Mouse (Mus musculus) cerebellum, adult 18-20 months (tissue): ENCODE measurements around the gene Fam13c.

Experiments
- DNase-seq, 2 experiments: peaks; one replicate each; pipeline ENCODE4 v3.0.0; 2021

Fam13c gene

DNA sequence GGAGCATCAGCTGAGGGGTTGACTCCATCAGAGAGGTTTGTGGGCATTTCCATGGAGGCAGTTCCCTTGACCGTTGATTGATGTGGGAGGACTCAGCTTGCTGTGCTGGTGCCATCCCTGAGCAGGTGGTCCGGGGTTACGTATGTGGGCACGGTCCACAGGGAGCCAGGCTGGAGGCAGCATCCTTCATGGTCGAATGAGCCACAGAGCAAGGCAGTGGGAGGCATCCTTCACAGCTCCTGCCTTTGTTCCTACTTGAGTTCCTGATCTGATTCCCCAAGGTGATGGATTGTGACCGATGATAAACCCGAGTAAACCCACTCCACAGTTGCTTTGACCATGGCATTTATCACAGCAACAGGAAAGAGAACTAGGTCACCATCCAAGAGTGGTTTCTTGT, 25.4 kb downstream of the Fam13c start:
- peak in 1 of 2 experiments; percentile 14 for DNase-seq

GRCm38 (mm10) chr10:70470836-70471235, 30.6 kb downstream of the Fam13c start:
- no peak for DNase-seq

DNA sequence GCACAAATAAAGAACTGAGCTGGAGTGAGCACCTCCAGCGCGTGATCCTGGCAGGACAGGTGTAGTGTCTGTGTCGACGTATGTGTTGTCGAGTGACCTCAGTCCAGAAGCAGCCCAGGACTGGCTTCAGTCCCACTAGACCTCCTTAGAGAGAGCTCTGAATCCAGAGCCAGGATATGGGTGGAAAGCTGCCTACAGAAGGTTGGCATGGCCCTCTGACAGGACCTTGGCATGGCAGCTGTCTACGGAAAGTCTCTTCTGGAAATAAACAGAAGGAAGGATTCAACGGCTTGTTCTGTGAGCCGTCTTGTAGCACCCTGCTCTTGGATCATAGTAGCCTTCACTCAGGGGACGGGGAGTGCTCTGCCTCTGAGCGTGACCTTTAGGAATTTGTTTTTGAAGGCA, 37.5 kb downstream of the Fam13c start:
- DNase-seq = peak; percentile 30 to 39

GRCm38 (mm10) chr10:70483736-70484135, 43.5 kb downstream of the Fam13c start:
- no peak for DNase-seq

DNA sequence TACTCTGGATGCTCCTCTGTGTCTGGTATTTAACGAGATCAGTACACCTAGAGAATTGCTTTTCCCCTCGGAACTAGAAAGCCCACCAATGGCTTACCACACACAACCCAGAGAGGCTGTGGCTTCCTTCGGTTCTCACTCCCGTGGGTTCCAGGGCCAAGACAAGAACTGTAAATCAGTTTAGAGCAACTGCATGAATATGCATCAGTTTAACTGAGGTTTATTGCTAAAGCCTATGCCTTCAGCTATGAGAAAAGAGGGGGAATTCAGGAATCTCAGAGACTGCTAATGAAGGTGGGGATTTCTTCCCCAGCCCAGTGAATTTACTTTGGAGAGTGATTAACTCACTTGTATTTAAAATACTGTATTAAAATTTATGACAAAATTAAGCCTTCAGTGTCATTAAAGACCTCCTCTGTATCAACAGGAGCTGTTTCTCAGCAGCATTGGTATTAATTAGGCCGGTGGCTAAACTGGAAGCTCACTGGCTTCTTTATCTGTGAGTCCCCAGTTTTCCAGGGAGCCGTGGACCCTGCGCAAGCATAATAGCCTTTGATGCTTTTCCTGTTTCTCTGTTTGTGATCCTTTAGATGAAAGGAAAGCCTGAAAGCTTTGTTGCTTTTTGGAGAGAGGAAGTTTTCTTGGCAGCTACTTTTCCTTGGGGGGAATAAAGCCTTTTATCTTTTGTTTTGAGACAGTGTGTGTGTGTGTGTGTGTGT, 44.4 kb downstream of the Fam13c start:
- DNase-seq = no peak

GRCm38 (mm10) chr10:70485287-70485612, 45.0 kb downstream of the Fam13c start:
- no peak for DNase-seq

DNA sequence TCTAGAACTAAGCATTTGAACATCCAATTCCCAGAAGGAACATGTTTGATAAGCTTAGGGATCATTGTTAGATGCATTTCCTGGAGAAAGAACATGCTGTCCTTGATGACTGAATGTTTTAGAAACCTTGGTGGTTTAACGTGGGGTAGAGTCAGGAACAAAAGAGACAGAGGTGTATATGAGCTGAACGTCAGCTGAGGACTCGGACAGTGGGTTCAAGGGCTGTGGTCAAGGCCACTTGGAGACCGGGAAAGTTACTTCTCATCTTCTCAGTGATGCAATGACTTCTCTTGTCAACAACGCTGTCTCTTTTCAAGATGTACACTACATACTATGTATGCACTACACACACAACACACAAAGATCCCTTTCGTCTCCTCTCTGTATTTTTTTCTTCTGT, 46.4 kb downstream of the Fam13c start:
- DNase-seq = no peak

- DNase-seq = no peak
Measured at GRCm38 (mm10) chr10:70493891-70494290, 53.6 kb downstream of the Fam13c start.

DNA sequence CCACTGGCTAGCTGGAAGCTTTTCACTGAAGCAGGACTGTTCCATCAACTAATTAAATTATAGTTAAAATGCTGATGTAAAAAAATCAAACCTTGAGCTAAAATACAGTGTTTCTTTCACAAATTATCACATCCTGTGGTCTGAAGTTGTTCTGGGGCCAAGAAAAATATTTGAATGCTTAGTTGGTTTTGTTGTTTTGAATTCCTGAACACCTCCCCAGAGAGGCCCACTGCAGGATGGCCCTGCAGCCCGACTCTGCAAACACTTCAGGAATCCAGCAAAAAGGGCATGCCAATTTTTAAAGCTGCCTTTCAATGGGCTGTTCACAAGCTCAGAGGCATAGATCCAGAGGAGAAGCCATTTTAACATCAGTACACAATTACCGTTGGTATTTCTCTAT, 54.2 kb downstream of the Fam13c start:
- no peak for DNase-seq

DNA sequence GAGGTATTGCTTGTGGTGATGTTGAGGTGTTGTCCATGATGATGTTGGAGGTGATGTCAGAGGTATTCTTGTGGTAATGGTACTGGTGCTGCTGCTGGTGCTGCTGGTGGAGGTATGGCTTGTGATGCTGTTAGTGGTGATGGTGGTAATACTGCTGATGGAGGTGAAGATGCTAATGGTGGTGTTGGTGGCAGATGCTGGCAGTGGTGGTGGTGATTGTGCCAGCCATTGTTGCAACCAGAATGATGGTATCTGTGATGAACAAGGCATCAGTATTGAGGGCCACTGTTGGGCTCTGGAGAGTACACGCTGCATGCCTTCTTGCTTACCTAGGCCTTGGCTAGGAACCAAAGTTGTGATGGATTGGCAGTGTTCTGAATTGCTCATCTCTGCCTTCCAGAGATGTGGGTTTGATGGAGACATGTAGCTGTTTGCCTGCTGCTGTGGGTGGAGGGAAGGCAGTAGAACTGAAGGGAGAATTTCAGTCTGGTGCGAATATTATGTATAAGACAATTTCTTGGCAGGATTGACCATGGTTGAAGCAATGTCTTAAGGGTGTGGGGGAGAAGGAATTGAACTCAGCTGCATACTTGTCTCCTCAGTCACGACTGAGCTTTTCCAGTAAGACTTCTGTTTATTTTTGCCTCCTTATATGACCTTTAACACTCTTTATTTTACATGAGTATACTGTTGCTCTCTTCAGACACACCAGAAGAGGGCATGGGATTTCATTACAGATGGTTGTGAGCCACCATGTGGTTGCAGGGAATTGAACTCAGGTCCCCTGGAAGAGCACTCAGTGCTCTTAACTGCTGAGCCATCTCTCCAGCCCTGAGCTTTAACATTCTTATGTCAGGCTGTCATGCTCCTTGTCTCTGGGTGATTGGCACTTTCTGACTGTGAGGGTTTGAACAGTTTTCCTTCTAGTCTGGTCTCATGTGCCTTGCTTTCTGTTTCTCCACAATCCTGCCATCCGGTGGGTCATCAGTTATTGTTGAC, 55.1 kb downstream of the Fam13c start:
- DNase-seq = no peak

DNA sequence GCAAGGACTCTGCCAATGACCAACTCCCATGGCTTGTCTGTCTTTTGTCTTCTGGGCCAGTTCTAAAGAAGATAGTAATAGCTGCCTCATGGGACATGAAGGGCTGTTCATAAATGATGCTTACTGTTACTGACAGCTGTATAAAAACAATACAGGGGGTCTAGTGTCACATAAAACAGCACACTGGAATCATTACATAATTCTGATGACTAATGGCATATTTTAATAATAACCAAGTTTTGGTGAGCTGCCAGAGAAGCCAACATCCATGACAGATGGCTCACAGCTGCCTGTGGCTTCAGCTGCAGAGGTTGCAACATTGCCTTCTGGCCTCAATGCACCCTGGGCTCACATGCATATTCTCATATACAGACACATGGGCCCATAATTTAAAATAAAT, 56.7 kb downstream of the Fam13c start:
- no peak for DNase-seq

DNA sequence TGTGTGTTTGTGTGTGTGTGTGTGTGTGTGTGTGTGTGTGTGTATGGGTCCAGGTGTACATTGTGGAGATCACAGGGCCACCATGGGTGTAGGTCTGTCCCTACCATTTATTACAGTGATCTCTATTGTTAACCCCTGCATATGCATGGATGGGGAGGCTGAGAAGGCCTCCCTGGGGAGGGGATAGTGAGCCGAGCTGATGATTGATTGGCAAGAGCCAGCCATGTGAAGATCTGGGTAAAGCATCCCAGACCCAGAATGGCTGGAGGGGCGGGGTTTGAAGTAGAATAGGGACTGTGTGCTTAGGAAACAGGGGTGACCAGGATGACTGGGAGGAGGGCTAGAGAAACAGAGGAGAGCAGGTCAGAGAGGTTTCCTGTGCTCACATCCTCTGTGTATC, 58.0 kb downstream of the Fam13c start:
- no peak for DNase-seq

GRCm38 (mm10) chr10:70499246-70499645, 59.0 kb downstream of the Fam13c start:
- no peak for DNase-seq

DNA sequence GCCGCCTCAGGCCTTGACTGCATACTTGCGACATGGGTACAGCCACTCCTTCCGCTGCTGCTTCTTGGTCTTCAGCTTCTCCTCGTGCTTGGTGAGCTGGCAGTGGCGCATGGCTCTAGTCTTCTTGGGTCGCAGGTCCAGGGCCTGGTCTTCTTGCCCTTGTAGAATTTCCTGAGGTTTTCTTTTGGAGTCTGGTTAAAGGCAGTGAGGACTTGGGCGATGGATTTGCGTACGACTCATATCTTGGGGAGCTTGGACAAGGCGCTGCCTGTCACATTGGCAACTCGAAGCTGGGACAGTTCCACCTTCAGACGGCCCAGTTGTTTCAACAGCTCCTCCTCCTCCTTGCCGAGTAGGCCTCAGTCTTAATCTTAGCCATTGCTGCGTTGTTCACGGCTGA, 64.6 kb downstream of the Fam13c start:
- DNase-seq = no peak

GRCm38 (mm10) chr10:70505395-70505794, 65.1 kb downstream of the Fam13c start:
- DNase-seq = no peak

GRCm38 (mm10) chr10:70505842-70506241, 65.6 kb downstream of the Fam13c start:
- no peak for DNase-seq

GRCm38 (mm10) chr10:70506499-70507168, 66.4 kb downstream of the Fam13c start:
- peak; percentile 59 to 62 for DNase-seq

- DNase-seq = no peak
Measured at GRCm38 (mm10) chr10:70507880-70508279, 67.6 kb downstream of the Fam13c start.

- DNase-seq = no peak
Measured at GRCm38 (mm10) chr10:70514848-70515247, 74.6 kb downstream of the Fam13c start.

GRCm38 (mm10) chr10:70516661-70517060, 76.4 kb downstream of the Fam13c start:
- no peak for DNase-seq

DNA sequence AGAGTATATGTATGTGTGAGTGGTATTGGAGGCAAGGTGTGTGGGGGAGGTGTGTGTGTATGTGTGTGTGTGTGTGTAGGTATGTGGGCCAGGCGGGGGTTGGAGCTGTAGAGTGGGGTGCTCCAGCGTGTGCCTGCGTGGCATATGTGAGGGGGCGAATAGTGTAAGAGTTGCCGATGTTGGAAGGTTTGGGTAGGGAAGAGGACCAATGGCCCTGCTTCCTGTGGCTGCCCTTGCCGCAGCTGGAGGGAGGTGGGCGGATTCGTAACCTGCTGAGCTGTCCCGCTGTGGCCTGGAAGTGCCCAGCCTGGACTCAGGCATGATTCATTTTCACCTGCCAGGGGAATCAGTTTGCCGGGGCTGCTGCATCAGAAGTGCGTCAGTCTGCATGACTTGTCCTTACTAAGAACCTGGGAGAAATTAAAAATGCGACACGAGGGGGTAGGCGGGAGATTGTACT, 79.4 kb downstream of the Fam13c start:
- peak; percentile 45 to 49 for DNase-seq

DNA sequence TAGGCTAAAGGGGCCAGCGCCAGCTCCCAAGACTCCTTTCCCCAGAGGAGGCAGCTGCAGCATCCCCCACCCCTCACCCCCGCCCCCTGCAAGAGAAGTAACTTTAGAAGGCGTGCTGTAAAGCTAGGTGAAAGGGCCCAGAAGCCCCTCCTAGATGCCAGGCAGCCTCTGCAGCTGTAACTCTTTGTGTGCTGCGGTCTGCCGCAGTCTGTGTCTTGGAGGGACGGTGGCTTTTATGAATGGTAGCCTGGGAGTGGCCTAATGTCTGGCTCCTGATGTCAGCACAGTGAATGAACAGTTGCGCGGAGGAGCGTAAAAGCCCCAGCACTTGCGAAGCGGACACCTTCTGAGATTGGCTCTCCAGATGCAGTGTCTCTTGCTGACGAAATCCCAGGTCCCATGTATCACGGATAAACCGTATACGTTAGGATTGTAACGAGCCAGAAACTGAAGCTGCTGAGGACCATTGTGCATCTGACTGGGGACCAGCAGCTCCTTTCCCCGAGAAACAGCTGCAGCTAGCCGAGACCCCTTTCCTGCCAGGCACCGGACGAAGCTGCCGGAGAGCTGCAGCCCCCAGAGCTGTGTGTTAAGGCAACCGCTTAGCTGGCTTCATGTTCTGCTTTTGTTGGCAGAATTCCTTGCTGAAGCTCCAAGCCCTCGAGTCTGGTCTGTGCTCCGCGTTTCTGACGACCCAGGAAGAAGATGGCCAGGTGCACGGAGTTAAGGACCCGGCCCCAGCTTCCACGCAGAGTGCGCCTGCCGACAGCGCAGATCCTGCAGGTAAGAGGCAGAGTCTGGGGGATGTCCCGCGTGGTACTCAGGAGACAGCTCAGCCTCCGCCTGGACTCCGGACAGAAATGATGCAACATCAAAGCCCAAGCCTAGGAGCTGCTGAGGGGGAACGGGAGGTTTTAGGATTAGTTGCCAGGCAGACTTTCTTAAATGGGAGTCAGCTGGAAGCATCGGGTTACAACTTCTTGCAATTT, 80.2 kb downstream of the Fam13c start:
- DNase-seq = peak; percentile 40 to 47
